Mouse (Mus musculus): ENCODE measurements around the gene Pomp.

Gene Pomp

GRCm38 (mm10) chr5:147907144-147907543 lies 46.9 kb downstream of the Pomp start:
- no peak for DNase-seq

- no peak for DNase-seq
Measured at GRCm38 (mm10) chr5:147907851-147908250, 47.6 kb downstream of the Pomp start.

- DNase-seq: peak; percentile 4
Measured at GRCm38 (mm10) chr5:147910807-147911509, 50.7 kb downstream of the Pomp start.

- DNase-seq: no peak
Measured at GRCm38 (mm10) chr5:147911744-147912143, 51.5 kb downstream of the Pomp start.

GRCm38 (mm10) chr5:147913241-147913842 lies 53.1 kb downstream of the Pomp start:
- no peak for DNase-seq

GRCm38 (mm10) chr5:147915038-147915566 lies 54.8 kb downstream of the Pomp start:
- DNase-seq: no peak

- DNase-seq: no peak
Measured at GRCm38 (mm10) chr5:147916171-147916570, 55.9 kb downstream of the Pomp start.

GRCm38 (mm10) chr5:147918044-147918846 lies 58.0 kb downstream of the Pomp start:
- no peak for DNase-seq

GRCm38 (mm10) chr5:147924621-147925020 lies 64.4 kb downstream of the Pomp start:
- DNase-seq: no peak
